Mouse (Mus musculus) c-Kit-positive CD71-negative TER-119-negative erythroid progenitor cells, embryonic 14.5 days (primary cell): ENCODE results near the gene Atrn.
"Not testable (repeated sequence)": the region's sequence is repeated elsewhere in the genome, so short reads cannot be mapped to it uniquely, and the experiment has no call there.

Source experiments
- DNase-seq: peaks from one replicate; pipeline ENCODE4 v3.0.0-alpha.2; 2013; ENCODE audit warnings: low read depth

The Atrn gene

GRCm38 (mm10) chr2:130958906-130959305 lies 52.6 kb downstream of the Atrn start:
- no peak for DNase-seq

GRCm38 (mm10) chr2:130961851-130962250 lies 55.6 kb downstream of the Atrn start:
- peak; percentile 32 for DNase-seq

DNA sequence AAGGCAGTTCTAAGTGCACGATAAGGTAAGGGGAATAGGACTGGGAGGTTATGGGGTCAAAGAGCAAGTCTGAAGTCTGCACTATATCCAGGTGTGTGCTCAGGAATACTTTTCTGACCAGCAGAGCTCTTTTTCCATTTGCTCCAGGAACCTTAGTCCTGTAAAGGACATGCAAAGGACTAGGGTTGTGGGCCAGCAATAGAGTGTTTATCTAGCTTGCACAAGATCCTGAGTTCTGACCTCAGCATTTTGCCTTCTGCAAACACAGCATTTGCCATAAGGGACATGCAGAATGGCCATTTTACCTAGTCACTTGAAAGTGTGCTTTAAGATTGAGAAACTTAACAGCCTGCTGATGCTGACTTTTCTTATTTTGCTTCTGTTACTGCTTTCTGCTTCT lies 58.7 kb downstream of the Atrn start:
- no peak for DNase-seq

DNA sequence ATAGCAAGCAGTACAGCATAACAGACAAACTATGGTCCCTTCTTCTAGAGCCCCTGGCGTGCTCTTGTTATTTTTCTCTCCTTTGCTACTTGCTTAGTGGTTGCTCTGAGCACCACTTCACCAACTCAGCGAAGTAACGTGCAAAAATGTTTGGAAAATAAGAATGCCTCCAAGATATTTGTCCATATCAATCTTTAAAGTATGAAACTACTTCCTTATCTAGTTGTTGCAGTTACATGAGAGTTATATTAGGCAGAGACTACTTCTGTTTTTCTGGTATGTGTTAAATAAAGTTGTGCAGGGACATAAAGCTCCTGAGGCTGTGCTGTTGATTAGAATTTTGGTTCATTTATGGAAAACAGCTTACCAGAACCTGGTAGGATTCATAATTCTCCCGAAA lies 64.7 kb downstream of the Atrn start:
- DNase-seq = no peak

GRCm38 (mm10) chr2:130972386-130972785 lies 66.1 kb downstream of the Atrn start:
- DNase-seq = no peak

- DNase-seq = no peak
Observed at GRCm38 (mm10) chr2:130974928-130975327, 68.6 kb downstream of the Atrn start.

GRCm38 (mm10) chr2:130977589-130977988 lies 71.3 kb downstream of the Atrn start:
- DNase-seq = no peak

- DNase-seq = no peak
Observed at GRCm38 (mm10) chr2:130978058-130978847, 72.0 kb downstream of the Atrn start.

DNA sequence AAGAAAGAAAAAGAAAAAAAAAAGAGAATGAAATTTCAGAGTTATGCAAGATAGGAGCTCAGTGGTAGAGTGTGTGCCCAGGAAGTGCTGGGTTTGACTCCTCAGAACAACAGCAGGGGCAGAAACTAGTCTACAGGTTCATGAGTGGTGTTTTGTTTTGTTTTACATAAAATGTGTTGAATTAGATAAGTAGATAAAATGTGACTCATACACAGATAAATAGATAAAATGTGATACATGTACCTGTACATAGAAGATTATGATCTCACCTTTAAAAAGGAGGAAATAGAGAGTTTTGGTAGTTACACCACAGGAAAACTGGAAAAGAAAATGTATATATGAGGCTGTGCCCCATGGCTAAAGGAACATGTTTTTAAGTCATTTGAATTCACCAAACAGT lies 72.8 kb downstream of the Atrn start:
- DNase-seq = no peak

- DNase-seq = no peak
Observed at GRCm38 (mm10) chr2:130992818-130993217, 86.5 kb downstream of the Atrn start.

GRCm38 (mm10) chr2:131009123-131009522 lies 102.8 kb downstream of the Atrn start:
- no peak for DNase-seq

GRCm38 (mm10) chr2:131010566-131010965 lies 104.3 kb downstream of the Atrn start:
- DNase-seq = no peak

DNA sequence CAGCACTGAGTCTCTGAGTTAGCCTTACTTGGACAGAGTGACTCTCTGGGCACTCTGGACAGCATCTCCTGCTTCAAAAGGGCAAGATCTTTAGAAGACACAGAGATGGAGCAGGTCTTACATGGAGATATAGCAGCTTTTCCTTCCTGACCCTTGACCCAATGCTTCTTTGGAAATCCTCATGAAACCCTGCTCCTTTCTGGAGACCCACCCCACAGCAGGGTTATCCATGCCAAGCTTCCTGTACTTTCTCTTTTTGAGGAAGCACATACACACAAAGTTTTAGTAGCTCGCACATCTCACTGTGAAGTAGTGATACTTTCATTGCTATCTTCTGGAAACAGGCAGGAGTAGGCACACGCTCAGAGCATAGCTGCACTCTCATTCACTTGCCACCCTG lies 118.9 kb downstream of the Atrn start:
- DNase-seq = no peak

DNA sequence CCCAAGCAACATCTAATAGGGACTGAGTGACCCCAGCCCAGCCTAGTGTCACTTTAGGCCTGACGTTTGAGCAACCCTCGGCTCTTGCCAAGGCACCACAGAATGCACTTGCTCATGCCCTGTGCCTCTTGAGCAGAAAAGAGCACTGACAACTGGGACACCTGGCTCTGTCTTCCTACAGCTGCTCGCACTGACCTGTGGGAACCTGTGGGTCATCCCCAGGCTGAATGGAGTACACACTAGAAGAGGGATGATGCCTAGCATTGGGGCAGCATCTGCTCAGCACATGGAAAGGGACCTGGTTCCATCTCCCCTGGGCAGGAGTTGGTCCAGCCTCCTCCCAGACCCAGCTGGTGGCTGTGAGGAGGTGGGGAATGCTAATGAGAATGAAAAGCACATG lies 120.6 kb downstream of the Atrn start:
- DNase-seq = no peak

DNA sequence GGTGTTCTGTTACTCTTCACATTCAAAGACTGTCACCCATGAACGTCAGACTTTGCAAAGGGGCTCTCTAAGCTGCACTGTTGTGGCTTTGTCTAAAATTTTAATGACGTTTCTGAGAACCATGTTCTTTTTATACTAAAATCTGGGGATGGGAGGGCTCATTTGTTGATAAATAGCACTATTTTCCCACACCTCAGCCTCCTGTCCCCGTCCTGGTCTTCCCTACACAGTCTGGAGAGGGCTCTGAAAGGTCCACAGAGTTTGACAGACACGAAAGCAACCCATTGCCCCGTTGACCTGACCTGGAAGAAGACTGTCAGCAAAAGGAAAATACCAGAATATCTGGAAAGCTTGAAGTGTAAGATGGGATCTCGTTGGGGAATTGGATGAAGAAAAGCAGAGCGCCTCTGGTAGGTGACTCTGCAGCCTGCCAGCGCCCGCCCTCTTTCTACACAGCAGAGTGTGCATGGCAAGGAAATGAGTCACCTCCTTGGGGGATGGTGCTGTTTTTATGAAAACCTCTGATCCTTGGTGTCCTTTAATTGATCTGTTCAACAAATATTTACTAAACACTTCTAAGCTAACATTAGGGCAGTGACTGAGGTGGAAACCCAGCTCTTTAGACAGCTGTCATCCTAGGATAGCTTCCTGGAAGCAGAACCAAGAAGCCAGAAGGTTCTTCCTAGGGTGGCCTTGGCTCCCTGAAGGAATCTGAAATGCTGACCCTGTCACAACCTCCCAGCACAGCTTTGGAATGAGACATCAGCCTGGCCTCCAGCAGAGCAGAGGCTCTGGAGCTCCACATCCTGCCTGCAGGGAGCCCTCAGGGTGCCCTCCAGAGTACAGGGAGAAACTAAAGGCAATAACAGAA lies 123.0 kb downstream of the Atrn start:
- DNase-seq = no peak

DNA sequence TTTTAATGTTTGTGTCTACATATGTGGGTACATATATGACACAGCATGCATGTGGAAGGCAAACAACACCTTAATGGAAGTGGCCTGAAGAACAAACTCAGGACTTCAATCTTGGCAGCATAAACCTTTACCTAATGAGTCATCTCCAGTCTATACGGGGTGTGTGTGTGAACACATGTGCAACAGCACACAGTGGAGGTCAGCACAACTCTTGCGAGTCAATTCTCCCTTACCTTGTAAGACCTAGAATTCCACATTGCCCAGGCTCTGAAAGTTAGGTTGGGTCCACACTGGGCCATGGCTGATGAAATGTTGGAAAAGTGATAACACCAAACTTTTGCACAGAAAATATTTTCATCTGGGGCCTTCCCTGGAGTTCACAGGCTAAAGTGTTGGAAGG lies 124.3 kb downstream of the Atrn start:
- DNase-seq = no peak

GRCm38 (mm10) chr2:131030998-131031397 lies 124.7 kb downstream of the Atrn start:
- no peak for DNase-seq

- not testable (repeated sequence) for DNase-seq
Observed at GRCm38 (mm10) chr2:131031406-131031805, 125.1 kb downstream of the Atrn start.

GRCm38 (mm10) chr2:131036343-131036742 lies 130.0 kb downstream of the Atrn start:
- DNase-seq = no peak

DNA sequence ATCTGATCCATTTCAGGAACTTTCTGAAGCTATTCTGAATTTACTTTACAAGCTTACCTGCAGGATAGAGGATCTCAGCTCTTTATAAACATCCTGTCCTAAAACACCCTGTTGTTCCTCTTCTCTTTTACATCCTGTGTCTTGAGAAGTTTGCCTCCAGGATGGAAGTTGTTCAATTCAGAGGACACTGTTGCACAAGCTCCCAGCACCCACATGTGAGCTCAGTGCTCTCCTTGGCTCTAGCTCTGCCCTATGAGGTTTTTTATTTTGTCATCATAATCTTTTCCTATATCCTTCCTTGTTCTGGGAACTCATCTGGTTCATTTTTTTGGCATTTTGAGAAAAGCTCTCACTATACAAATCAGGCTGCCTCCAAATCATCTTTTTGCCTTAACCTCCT lies 130.5 kb downstream of the Atrn start:
- DNase-seq = no peak

- no peak for DNase-seq
Observed at GRCm38 (mm10) chr2:131037226-131037990, 131.1 kb downstream of the Atrn start.

GRCm38 (mm10) chr2:131038197-131038596 lies 131.9 kb downstream of the Atrn start:
- no peak for DNase-seq
